Mouse (Mus musculus): ENCODE measurements around the gene Nr5a2.
A peak's percentile ranks its signal among the peaks of the same experiment; 100 is the strongest.

The Nr5a2 gene

DNA sequence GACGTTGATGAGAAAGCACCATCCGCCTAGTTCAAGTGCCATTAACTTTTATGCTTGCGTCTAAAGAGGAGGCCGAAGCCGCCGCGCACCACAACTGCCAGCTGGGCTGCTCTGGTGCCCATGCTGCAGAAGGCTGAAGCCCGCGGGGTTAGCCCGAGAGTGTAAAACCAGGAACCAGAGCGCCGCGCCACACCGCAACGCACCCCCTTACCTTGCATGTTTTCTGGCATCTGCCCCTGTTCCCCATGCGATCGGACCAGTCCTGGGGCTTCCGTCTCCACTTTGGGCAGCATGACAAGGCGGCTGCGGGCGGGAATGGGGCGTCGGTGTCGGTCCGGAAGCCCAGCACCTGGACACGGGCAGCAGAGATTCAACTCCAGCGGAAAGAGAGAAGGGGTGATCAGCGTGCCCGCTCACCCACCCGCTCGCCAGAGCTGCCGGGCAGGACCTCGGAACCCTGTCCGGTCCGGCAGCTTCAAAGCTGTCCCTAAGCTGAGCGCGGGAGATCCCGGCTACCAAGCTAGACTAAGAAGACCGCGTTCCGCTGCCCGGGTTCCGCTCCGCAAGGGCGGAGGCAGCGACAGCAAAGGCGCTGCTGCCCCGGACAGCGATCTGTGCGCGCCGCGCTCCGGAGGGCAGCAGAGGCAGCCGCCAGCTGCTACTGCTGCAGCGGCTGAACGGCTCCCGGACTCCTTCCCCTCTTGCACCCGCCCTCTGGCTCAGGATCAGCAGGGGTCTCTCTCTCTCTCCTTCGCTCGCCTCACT is 11.6 kb downstream of the Nr5a2 start:
- peak; percentile 33 to 47 for DNase-seq

DNA sequence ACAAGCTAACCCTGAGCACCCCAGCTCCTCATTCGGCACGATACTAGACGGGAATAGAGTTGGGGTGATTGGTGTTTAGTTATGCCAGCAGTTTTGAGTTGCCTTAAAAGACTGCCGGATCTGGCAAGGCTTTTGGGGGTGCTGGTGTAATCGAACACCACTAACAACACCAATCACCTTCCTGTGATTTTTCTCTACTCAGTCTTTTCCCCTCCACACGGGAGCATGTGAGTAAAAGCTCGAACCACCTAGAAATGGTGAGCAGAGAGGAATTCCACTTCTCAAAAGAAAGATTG is 12.2 kb downstream of the Nr5a2 start:
- no peak for DNase-seq

DNA sequence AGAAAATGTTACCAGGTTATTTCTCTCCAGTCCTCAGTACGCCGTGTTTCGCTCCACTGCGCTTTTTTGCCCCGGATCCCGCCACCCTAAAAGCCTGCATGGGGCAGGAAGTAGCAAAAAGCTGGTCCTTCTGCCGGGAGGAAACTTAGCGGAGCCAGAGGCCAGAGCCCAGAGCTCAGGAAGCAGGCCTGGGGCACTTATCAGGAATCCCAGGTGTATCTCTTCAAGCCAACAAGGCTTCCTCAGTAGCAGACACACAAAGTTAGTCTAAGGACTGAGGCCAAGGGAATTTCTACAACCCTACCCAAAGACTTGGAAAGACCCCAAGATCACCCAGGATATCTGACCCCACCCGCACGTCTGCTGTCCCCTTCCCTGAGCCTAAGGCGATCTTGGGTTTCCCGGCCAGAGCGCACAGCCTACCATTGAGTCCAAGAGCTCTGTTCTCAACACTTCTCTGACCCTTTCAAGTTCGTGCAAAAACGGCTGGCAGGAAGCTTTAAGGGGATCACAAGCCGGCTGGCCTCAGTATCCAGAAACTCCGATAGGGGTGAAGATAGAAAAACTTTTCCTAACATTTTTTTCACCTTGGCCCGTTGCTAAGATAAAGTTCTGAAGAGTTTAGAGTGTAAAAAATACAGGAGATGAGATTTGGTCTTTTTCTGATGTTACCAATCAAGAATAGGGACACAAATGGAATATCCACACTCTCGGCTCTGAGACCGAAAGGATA is 12.7 kb downstream of the Nr5a2 start:
- no peak for DNase-seq

DNA sequence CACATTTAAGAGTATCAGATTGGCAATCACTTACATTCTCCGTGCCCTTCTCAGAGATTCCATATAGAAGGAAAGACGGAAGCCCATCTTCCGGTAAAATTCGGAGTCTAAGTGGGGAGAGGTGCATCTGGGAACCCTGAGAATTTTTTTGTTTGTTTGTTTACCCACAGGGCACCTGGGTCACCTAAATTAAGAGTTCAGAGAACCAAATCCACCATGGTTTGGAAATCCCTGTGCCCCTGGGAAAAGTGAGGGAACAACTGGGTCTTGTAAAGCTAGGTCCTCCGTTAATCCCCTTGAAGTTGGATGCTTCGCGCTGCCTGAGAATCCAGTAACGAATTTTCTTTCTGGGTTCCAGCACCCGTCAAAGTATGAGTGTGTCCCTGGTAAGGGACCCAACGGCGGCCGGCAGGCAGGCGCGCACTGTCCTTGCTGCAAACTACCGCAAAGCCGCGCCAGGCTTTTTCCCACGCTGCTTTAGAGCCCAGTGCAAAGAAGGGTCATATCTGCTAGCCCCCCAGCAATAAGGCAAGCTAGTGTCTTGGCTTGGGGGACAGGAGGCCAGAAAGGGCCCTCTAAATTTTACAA is 13.3 kb downstream of the Nr5a2 start:
- DNase-seq, result no peak

DNA sequence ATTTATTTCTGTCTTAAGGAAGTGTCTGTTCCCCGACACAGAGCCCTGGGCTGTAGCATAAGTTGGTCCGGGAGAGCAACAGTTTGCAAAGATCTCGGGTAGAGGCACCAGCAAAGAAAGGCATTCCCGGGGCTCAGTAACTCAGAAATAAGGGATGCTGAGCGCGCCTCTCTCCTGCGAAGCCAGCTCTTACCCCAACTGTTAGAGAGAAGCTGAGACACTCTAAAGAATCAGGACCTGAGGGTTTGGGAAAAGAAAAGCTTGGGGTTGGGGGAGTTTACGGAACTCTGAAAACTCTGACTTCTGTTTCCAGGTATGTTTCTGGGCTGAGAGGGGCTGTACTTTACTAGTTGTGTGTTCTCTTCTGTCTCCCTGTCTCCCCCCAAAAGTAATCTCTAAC is 13.8 kb downstream of the Nr5a2 start:
- DNase-seq, result no peak

DNA sequence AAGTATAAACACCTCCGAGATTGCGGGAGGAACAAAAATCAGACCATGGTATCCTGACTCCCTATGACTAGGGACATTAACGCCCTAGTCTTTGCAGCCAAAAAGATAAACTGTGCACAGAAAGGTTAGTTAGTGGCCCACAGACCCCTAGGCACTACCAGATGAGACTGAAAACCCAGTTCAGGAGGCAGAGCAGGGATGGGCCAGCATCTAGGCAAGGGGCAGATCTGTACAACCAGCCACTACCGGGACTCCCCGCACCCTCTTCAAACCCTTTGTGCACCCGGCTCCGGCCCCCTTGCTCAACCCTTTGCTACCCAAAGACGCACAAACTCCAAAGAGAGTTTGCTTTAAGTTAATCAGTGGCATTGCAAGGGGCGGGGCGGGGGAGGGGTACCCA is 14.4 kb downstream of the Nr5a2 start:
- DNase-seq, result no peak

DNA sequence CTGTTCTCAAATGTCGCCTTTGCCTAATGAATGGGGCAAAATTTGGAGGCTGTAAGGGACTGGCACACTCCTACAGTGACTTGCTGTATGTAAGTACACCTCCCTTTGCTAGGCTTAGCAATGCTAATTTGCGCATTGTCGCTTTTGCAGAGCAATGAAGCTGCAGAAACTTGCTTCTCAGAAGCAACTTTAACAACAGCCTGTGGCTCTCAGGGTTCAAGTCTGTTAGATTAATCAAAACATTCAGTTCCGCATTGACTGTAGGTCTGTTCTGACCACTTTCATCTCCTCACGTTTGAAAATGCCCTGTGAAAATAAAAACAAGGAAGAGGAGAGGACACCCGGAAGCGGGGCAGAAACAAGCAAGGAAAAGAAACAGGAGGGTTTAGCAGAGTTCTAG is 14.8 kb downstream of the Nr5a2 start:
- no peak for DNase-seq

DNA sequence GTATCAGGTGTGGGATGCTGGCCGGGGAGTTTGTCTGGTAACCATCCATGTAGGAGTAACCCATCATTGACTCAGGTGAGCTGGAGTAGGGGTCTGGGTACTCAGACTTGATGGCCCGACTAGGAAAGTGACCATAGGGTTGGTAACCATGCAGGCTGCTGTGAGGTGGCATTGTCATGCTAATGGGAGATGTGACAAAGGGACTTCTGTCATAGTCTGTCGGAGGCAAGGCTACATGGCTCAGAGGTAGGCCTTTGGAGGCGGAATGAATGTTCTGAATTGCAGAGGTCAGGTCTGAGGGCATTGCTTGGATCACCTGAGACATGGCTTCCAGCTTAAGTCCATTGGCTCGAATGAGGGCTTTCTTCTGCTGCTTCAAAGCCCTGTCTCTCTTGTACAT is 19.6 kb downstream of the Nr5a2 start:
- DNase-seq, result no peak

DNA sequence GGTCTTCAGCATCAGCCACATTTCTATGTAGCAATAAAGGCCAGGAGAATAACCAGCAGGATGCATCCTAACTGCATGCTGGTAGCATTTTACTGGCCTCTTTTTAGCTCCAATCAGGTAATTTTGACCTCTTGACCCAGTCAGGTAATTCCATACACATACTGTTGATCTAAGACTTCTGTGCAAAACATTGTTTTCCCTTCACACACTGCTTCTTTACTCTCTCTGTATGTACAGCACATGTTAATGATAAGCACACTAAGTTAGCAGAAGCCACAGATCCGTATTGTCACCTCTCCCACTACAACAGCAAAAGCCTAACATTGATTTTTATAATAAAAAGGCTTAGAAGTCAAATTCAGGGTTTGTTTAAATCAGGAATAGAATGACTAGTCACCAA is 21.0 kb downstream of the Nr5a2 start:
- DNase-seq, result no peak

DNA sequence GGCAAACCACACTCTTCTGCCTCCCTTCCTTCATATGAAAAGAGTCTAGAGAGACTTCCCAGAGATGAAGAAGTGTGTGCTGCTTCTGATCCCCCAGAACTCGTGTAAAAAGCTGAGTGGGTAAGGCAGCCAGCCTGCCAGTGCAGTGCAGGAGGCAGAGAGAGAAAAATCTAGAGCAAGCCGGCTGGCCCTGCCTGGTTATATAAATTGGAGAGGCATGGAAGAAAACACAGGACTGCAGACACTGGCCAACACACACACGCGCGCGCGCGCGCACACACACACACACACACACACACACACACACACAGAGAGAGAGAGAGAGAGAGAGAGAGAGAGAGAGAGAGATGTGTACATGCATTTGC is 24.3 kb downstream of the Nr5a2 start:
- no peak for DNase-seq

DNA sequence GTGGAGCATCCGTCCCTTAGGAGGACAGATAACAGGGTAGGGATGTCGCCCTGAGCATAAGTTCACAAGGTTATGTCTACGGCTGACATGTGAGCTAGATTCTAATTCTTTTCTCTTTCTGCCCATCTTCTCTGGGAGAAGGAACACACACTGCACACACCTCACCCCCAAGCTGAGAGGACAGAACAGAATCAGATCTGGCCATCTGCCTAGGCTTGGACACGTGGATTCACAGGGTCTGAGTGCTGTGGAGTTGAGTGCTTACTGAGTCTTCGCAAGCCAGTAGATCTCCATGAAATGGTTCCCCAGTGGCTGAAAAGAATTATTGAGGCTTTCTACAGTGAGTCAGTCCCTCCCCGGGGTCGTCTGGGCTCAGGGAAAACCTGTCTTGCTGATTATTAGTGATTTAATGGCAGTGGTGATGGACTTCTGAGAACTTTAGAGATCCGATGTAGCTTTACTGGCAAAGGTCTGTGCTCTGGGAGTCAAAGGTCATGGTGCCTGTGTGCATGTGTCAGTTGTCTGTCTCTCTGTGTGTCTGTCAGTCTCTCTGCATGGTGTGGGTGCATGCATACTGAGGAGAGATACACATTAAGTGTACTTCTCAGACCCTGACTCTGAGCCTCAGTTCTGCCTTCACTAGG is 24.8 kb downstream of the Nr5a2 start:
- DNase-seq, result no peak

DNA sequence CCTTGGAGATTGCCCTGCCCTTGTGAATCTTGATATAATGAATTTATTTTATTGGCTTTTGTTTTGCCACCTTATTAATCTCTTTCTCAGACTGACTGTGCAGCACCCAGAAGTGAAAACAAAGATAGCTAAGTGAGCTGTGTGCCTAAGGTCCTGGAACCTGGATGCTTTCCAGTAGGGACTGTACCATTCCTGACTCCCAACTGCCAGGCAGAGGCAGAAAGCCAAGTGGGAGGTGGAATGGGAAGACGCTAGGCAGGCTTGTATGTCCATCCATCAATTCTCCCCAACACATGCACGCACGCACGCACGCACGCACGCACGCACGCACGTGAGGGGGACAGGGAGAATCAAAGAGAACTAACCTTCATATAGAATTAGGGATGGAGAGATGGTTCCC is 26.2 kb downstream of the Nr5a2 start:
- peak in 1 of 2 experiments; percentile 43 for DNase-seq

DNA sequence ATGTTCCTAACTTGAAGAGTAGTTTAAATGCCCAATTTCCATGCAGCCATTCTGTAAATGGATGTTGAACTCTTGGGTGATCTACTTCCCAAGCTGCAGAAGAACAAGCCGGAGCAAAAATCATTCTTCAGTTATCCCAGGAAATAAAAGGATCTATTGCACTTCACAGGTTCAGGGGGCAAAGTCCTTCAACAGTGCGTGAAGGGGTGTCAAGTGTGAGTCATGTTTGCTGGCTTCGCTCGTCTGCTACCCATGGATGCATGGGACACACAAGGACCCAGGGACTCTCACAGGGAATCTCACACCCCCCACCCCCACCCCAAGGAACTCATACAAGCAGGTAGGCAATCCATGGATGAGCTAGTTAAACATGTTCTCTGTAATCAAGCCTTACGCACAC is 29.2 kb downstream of the Nr5a2 start:
- no peak for DNase-seq

DNA sequence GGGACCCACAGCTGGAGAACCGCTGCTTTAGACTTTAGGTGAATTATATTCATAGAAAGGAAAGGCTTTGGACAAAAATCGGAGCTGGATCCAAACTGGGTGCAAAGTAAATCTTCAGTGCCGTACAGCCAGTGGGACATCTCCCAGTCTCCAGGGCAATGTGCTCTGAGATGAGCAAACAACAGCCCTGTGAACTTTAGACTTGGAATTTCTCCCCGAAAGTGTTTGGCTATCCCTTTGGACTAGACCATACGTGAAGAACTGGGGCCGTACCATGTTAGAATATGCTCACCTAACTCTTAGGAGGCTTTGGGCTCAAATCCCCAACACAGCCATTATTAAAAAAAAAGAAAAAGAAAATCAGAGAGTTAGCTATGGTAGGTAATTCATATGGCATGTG is 30.5 kb downstream of the Nr5a2 start:
- no peak for DNase-seq

DNA sequence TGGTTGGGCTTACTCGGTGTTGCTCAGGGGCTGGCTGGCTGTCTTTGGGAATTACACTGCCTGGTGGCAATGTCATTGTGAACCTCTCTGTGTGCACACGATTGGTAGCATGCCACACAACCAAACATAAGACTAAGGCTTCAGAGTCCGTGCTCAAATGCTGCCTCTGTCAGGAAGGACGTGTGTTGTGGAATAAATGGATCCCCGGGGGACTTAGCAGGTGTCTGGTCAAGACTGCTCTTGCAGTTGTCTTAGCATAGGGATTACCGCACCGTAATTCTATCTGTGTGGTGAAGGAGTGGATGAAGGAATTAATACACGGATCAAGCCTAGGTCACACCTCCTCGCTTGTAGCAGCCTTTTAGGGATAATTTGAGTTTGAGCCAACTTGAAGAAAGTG is 32.8 kb downstream of the Nr5a2 start:
- no peak for DNase-seq

DNA sequence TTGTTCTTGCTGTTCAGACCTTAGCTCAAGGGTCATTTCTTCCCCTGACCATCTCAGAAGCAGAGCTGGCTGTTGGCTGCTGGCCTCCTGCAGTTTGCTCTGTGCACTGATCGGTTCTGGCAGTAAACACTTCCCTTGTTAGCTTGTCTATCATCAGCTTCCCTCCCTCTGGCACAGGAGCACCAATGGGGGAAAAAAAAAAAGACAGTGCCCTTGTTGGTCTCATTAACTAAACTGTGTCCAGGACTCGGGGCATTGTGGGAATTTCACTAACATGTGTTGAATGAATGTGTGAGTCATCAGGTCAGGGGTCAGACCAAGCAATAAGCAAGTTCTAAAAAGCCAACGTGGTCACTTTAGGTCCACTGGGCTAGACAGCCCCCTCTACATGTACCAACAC is 34.2 kb downstream of the Nr5a2 start:
- no peak for DNase-seq

DNA sequence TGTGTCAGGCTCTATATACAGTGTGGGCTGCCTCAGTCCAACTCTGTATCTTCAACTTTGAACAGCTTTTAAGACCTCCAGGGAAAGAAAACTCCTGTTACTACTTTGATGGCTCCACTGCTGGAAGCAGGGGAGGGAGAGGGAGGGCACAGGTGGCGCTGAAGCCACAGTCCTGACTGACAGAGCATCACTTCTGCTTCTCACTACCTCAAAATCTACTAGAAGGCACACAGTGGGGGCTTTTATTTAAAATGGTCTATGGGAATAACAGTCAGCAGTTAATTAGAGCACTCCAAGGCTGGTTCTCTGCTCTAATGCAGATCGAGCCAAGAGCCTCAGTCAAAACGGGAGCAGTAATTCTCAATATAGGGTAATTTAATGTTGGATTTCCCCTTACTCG is 40.2 kb downstream of the Nr5a2 start:
- no peak for DNase-seq

DNA sequence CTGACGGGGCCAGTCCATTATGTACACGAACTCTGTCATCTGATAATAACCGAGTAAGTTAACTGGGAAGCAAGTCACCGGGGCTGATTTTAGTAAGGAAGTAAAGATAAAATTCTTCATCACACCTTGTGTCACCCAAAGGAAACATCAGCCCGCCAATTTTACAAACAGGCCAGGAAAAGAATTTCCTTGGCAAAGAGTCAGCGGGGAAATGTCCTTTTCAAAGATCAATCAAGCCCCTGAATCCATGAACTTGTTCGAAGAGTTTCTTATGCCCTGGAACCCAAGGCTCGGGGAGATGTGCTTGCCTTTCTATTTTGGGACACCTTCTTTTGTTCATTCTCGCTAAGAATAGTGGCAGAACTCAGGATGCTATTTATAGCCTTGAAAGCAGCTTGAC is 41.5 kb downstream of the Nr5a2 start:
- DNase-seq, result no peak

DNA sequence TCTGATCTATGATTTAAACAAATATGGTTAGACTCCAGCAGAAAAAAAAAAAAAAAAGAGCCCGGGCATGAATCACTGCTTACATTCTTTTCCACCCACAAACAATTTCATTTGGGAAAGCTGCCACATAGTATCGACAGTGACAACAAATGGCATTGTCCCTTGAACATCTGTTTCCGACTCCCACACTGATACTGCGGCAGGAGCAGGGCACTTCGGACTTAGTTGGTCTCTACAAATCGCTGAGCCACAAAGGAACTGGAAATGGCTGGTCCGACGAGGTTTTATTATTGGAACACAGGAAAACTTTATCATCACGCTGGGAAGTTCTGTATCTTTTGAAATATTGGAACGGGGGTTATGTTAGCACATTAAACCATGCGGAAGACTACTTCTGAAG is 44.8 kb downstream of the Nr5a2 start:
- DNase-seq, result no peak

DNA sequence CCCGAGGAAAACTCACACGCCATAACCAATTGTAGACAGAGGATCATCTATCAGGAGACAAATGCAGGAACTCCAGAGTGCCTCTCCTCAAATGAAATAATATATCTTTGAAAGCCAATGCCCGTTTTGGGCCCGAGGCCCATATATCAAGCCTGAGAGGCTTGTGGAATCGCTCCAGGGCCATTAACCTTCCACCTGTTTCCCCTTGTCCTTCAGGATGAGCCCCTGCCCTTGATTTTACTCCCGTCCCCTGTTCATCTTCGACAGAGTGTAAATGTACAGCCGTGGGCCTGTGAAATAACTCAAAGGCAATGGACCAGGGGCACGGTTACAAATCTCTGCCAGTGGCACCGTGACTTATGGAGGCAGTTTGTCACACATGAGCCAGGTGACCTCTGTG is 48.3 kb downstream of the Nr5a2 start:
- no peak for DNase-seq

DNA sequence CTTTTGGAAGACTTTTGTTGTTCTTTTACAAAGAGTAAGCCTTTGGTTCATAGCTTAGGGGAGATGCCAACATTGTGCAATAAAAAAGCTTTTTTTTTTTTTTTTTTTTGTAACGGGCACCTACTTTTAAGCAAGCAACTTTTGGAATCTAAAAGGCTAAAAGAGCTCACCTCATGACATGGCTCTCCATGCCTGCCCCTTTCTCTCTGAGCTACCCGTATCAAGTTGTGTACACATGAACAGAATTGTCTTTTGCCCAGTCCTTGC is 48.7 kb downstream of the Nr5a2 start:
- no peak for DNase-seq

DNA sequence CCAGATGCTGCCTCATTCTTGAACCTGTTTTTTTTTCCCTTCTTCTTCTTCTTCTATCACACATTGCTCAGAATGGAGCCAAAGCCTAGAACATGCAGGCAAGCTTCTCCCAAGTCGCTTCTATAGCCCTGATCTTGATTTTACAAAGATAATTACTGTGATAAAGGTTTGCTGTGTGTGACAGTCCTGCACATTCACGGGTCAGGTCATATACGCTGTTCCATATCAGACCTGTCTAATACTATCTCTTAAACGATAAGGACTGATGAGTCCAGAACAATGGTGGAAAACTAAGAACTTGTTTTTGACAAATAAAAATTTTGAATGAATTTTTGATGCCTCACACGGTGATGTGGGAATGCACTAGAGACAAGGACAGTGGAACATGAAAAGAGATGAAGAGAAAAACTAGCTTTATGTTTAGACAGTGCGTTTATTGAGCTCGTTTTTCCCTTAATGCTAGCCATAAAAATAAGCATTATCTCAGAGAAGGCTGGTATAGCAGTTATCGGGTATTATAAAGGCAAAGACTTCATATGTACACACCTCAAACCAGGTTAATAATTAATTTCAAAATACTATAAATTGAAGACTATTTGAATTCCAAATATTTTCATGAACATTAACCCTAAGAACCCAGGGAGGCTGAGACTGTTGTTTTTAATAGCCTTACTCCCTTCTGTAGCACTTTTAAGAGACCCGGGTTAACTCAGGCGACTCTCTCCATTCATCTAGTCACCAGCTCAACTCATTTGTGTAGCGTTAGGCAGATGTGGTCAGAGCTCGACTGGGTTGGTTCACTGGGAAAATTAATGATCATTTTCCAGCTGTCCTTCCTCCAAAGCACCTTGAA is 49.3 kb downstream of the Nr5a2 start:
- DNase-seq, result no peak

DNA sequence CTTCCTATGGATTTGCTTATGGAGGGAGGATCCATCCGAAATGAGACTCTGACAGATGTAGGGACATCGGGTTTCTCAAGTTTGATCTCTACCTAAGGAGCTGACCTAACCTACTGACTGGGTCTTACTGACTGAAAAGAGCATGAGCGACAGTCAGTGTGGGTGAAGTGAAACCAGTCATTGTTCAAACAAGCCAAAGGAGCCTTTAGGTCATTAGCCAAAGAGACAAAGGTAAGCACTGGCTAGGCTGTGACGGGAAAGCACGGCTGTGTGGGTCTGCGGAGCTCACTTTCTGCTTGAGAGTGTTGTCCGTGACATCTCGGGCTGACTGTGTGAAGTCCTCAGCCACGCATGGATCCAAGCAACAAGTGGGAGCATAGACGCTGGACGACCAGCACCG is 50.1 kb downstream of the Nr5a2 start:
- no peak for DNase-seq

Measured in cerebellum, postnatal 25 days (tissue).